Mouse (Mus musculus): Measurements from ENCODE around the gene Specc1l.

- no peak for TF ChIP-seq GATA1 (IDR thresholded peaks at IDR 0.05; ENCODE audit: borderline replicate concordance, low read length)
- no peak for TF ChIP-seq FLI1 (IDR thresholded peaks at IDR 0.05; ENCODE audit: low read length)
Measured at GRCm38 (mm10) chr10:75233489-75233888, 21.6 kb downstream of the Specc1l start.

Measured in megakaryocyte, embryonic 14.5 days (primary cell).